Mouse (Mus musculus) embryonic facial prominence, embryonic 13.5 days (tissue): ENCODE results near the gene Ctbs. TPM values are rescaled to one million over a fixed set of nuclear protein-coding genes. Genes with fewer than 3 reads are reported as not detected.

Experiments
- ATAC-seq: fragments of 200-750 bp; cut with Nextera tagmentation; 2 replicates; pipeline ENCODE4 v1.8.0; 2017; ENCODE audit warnings: low read depth; ENCODE audit not compliant: insufficient number of reproducible peaks, insufficient read depth, low FRiP score, low TSS enrichment
- H3K27ac ChIP-seq: fragments of 300-500 bp; sonication (generic); 2 replicates; pipeline ENCODE4 v1.5.1; 2015; ENCODE audit warnings: moderate library complexity, mild to moderate bottlenecking, inconsistent platforms
- H3K27me3 ChIP-seq: fragments of 300-500 bp; sonication (generic); 2 replicates; pipeline ENCODE4 v1.6.1; 2015; ENCODE audit warnings: mild to moderate bottlenecking, inconsistent platforms
- H3K36me3 ChIP-seq: fragments of 300-500 bp; sonication (generic); 2 replicates; pipeline ENCODE4 v1.6.1; 2015; ENCODE audit warnings: mild to moderate bottlenecking, inconsistent platforms
- H3K4me1 ChIP-seq: fragments of 300-500 bp; sonication (generic); 2 replicates; pipeline ENCODE4 v1.6.1; 2015; ENCODE audit warnings: inconsistent platforms
- H3K4me2 ChIP-seq: fragments of 300-500 bp; sonication (generic); 2 replicates; pipeline ENCODE4 v1.6.1; 2015; ENCODE audit warnings: moderate library complexity, mild to moderate bottlenecking, inconsistent platforms
- H3K4me3 ChIP-seq: fragments of 300-500 bp; sonication (generic); 2 replicates; pipeline ENCODE4 v1.5.1; 2015; ENCODE audit warnings: mild to moderate bottlenecking, inconsistent platforms
- H3K9ac ChIP-seq: fragments of 300-500 bp; sonication (generic); 2 replicates; pipeline ENCODE4 v1.6.1; 2015; ENCODE audit warnings: mild to moderate bottlenecking, inconsistent platforms
- H3K9me3 ChIP-seq: fragments of 300-500 bp; sonication (generic); 2 replicates; pipeline ENCODE4 v1.6.1; 2016; ENCODE audit warnings: inconsistent platforms
- WGBS: fragments of 180-500 bp; shearing (Covaris S2); methylation state at CpG from one replicate; pipeline ENCODE4 v1.1.7; 2015; ENCODE audit warnings: mixed read lengths; 5-methylcytosine and 5-hydroxymethylcytosine counted together
- polyA plus RNA-seq: library from polyadenylated mRNA; unstranded; fragments of >200 nt; fragmentation: Nextera tagmentation; extraction: Ambion mirVana; gene quantifications from 2 replicates; pipeline ENCODE4 v1.2.1, GENCODE M21; 2015

Gene Ctbs
- polyA plus RNA-seq, 1 experiment from 2014 or later = 9.6 TPM

- no peaks in the 10 kb centered on the region for H3K9me3 ChIP-seq
- no peak overlapping the region for H3K4me2 ChIP-seq
- H3K27me3 ChIP-seq = no peaks in the 10 kb centered on the region
- no peaks in the 10 kb centered on the region for H3K4me1 ChIP-seq
- H3K9ac ChIP-seq = no peak overlapping the region
- H3K27ac ChIP-seq = no peak overlapping the region
- H3K36me3 ChIP-seq = peaks cover 67% of the 10 kb centered on the region
- no peak for ATAC-seq
- WGBS = 76% methylated on average over 14 of the region's 14 CpGs
- H3K4me3 ChIP-seq = no peak overlapping the region
Measured at GRCm38 (mm10) chr3:146433681-146434350, 15.8 kb upstream of the Ctbs start.

DNA sequence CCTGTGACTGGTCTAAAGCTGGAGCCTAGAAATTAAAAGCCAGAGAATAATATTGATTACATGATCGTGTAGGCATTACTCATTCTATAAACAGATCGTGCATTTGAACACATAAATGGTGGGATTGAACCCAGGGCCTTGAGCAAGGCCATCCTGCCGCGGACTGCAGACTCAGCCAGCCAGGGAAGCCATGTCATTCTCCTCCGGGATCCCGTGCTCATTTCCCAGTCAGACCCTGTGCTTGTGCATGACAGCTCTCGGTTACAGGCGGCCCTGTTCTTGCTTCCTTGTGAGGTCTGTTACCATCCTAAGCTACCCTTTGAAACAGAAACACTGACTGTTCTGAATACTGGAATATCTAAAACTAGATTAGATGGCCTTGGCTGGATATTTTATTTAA is 14.9 kb upstream of the Ctbs start:
- no peak for ATAC-seq
- Histone ChIP-seq H3K9me3 (no peaks in the 10 kb centered on the region), H3K36me3 (peaks cover 64% of the 10 kb centered on the region), H3K27me3 (no peaks in the 10 kb centered on the region), H3K9ac (no peak overlapping the region), H3K4me1 (no peaks in the 10 kb centered on the region), H3K4me2 (no peak overlapping the region), H3K4me3 (no peak overlapping the region), H3K27ac (no peak overlapping the region)
- WGBS = 90% methylated on average over 8 of the region's 8 CpGs

DNA sequence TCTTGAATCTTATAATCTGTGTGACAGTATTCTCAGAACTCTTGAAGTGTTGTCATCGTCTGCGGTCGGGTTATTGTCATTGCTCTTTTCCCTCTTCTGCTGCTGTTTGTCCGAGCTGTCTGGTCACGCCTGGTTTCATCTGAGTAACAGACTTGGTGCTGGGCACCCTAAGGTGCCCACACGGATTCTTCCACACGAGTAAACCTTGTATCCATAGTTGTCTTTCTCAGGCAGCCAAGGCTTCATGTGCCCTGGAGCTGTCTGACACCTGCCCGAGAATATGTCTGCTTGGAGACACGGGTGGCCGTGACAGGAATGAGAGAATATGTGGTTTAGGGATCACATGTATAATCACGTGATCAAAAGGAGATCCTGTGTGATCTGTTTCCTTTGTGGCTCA is 14.1 kb upstream of the Ctbs start:
- H3K27ac ChIP-seq = no peak overlapping the region
- no peak overlapping the region for H3K4me2 ChIP-seq
- no peak for ATAC-seq
- no peak overlapping the region for H3K4me3 ChIP-seq
- 91% methylated on average over 11 of the region's 11 CpGs for WGBS
- H3K4me1 ChIP-seq = peaks cover 4% of the 10 kb centered on the region
- no peak overlapping the region for H3K9ac ChIP-seq
- H3K36me3 ChIP-seq = peaks cover 64% of the 10 kb centered on the region
- no peaks in the 10 kb centered on the region for H3K9me3 ChIP-seq
- H3K27me3 ChIP-seq = no peaks in the 10 kb centered on the region

GRCm38 (mm10) chr3:146436114-146436513 is 13.5 kb upstream of the Ctbs start:
- H3K36me3 ChIP-seq = peaks cover 60% of the 10 kb centered on the region
- H3K9ac ChIP-seq = no peak overlapping the region
- no peaks in the 10 kb centered on the region for H3K9me3 ChIP-seq

GRCm38 (mm10) chr3:146440011-146440410 is 9.6 kb upstream of the Ctbs start:
- no peak overlapping the region for H3K9ac ChIP-seq
- H3K4me3 ChIP-seq = no peak overlapping the region
- peaks cover 38% of the 10 kb centered on the region for H3K36me3 ChIP-seq
- peaks cover 6% of the 10 kb centered on the region for H3K4me1 ChIP-seq
- ATAC-seq = no peak
- H3K9me3 ChIP-seq = no peaks in the 10 kb centered on the region
- no peak overlapping the region for H3K4me2 ChIP-seq
- no peaks in the 10 kb centered on the region for H3K27me3 ChIP-seq
- H3K27ac ChIP-seq = peak overlapping the region; percentile 35; the same call in 1 of the 2 replicates
- WGBS = 87% methylated on average over 12 of the region's 12 CpGs

More at GRCm38 (mm10) chr3:146436114-146436513, 13.5 kb upstream of the Ctbs start:
- WGBS = 89% methylated on average over 8 of the region's 8 CpGs
- Histone ChIP-seq H3K27me3 (no peaks in the 10 kb centered on the region), H3K4me3 (no peak overlapping the region), H3K4me2 (no peak overlapping the region), H3K27ac (no peak overlapping the region), H3K4me1 (peaks cover 6% of the 10 kb centered on the region)
- no peak for ATAC-seq

DNA sequence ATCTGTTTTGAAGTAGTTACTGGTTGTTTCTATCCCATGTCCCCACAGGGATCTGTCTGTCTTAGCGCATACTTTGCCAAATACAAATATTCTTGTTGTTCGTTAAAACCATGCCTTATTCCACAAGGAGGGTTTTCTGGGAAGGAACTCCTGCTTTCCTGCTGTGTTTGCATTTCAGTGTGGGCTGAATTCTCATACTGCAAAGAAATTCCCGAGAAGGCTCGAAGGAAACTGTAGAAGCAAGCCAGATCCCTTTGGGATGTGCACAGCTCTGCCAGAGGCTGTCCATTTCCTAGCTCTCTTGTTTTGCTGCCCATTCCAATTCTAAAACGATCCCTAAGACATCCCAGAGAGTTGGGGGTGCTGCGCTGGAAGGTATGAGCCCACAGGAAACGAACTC is 9.2 kb upstream of the Ctbs start:
- WGBS = 69% methylated on average over 7 of the region's 7 CpGs
- H3K27ac ChIP-seq = peak overlapping the region; percentile 35; the same call in 1 of the 2 replicates
- peaks cover 6% of the 10 kb centered on the region for H3K4me1 ChIP-seq
- peaks cover 38% of the 10 kb centered on the region for H3K36me3 ChIP-seq
- no peaks in the 10 kb centered on the region for H3K27me3 ChIP-seq
- no peak for ATAC-seq
- no peak overlapping the region for H3K4me2 ChIP-seq
- H3K9ac ChIP-seq = 0 out of 2 replicates have a peak overlapping the region, but pooled peaks have one; percentile 21
- no peaks in the 10 kb centered on the region for H3K9me3 ChIP-seq
- H3K4me3 ChIP-seq = no peak overlapping the region

DNA sequence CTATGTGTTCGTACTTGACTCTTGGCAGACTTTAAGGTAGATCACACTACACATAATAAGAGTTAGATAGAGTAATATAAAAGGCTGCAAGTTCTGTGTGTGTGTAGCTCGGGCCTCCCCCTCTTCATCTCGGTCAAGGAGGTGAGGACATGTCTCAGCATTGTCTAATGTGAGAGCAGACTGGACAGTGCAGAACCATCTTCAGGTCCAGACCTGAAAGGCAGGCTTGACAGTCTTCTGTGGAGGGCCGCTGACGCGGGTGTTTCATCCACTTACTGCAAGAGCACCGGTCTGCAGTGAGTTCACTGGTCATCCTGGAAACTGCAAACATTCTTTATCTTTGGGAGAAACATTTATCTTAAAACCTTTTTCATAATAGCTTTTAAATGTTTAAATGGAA is 7.1 kb upstream of the Ctbs start:
- H3K27me3 ChIP-seq = no peaks in the 10 kb centered on the region
- H3K27ac ChIP-seq = no peak overlapping the region
- peaks cover 22% of the 10 kb centered on the region for H3K36me3 ChIP-seq
- no peak overlapping the region for H3K4me2 ChIP-seq
- H3K9ac ChIP-seq = no peak overlapping the region
- no peaks in the 10 kb centered on the region for H3K9me3 ChIP-seq
- ATAC-seq = no peak
- H3K4me1 ChIP-seq = peaks cover 6% of the 10 kb centered on the region
- no peak overlapping the region for H3K4me3 ChIP-seq
- 93% methylated on average over 7 of the region's 7 CpGs for WGBS

DNA sequence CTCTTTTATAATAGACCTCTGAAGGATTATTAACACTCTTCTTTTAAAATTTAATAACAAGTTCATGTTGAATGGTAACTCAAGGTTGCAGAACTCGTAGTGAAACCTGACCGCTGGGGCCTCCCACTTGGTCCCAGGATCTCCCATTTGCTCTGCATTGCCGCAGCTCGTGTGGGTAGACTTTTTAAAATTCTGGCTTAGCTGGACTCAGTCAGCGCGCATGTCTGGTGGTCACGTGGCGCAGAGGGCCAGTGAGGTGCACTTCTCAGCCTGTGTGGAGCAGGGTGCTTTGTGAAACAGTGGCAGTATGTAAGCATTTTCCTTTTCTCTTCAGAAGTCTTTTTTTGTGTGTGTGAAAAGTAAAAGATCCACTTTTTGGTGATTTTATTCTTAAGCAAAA is 6.7 kb upstream of the Ctbs start:
- Histone ChIP-seq H3K4me3 (no peak overlapping the region), H3K36me3 (peaks cover 18% of the 10 kb centered on the region), H3K27me3 (no peaks in the 10 kb centered on the region), H3K9ac (no peak overlapping the region), H3K4me2 (no peak overlapping the region), H3K4me1 (peaks cover 6% of the 10 kb centered on the region), H3K27ac (no peak overlapping the region), H3K9me3 (no peaks in the 10 kb centered on the region)
- no peak for ATAC-seq
- 84% methylated on average over 8 of the region's 8 CpGs for WGBS

DNA sequence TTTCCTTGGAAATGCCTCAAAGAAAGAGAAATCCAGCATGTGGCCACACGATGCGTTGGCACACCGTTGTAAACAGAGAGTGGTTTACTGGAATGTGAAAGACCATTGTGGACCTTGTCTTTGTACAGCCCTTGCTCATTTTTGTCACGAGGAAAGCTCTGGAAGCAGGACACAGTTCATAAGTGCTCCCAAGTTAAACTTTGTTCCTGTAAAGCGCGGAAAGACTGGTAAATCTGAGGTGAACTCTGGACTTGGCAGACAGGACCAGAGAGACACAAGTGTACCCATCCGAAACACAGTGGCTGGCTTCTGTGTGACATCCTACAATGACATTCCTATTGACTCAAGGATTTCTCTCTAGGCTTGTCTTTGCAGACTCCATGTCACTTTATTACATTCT is 6.2 kb upstream of the Ctbs start:
- 87% methylated on average over 7 of the region's 7 CpGs for WGBS
- Histone ChIP-seq H3K9ac (no peak overlapping the region), H3K4me3 (no peak overlapping the region), H3K36me3 (peaks cover 13% of the 10 kb centered on the region), H3K4me2 (no peak overlapping the region), H3K27me3 (no peaks in the 10 kb centered on the region), H3K9me3 (no peaks in the 10 kb centered on the region), H3K27ac (no peak overlapping the region), H3K4me1 (peaks cover 6% of the 10 kb centered on the region)
- no peak for ATAC-seq

DNA sequence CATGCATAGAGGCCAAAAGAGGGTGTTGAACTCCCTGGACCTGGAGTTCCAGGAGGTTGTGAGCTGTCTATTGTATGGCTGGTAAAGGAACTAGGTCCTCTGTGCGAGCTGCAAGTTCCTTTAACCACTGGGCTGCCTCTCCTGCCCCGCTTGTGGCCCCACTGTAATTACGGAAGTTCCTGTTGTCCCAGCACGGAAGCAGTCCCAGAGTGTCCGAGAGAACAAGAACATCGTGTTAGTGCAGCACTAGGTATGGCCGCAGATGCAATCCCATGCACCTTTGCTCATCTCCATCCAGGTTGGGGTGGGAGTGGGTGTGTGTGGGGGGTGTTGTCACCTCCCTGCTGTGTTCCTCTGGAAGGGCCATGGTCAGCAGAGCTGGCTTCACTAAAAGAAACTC is 4.7 kb upstream of the Ctbs start:
- 92% methylated on average over 7 of the region's 7 CpGs for WGBS

GRCm38 (mm10) chr3:146447156-146447555 is 2.4 kb upstream of the Ctbs start:
- Histone ChIP-seq H3K4me3 (no peak overlapping the region), H3K4me2 (no peak overlapping the region), H3K9me3 (no peaks in the 10 kb centered on the region), H3K27me3 (no peaks in the 10 kb centered on the region), H3K36me3 (0 out of 2 replicates have a peak, but pooled peaks cover 4% of the 10 kb centered on the region), H3K27ac (no peak overlapping the region), H3K9ac (no peak overlapping the region), H3K4me1 (peaks cover 8% of the 10 kb centered on the region; the same call in 1 of the 2 replicates)
- 90% methylated on average over 5 of the region's 5 CpGs for whole genome bisulfite sequencing
- ATAC-seq = no peak

More for the DNA sequence above, 4.7 kb upstream of the Ctbs start:
- H3K36me3 ChIP-seq = 0 out of 2 replicates have a peak, but pooled peaks cover 8% of the 10 kb centered on the region
- H3K4me2 ChIP-seq = no peak overlapping the region
- H3K4me3 ChIP-seq = no peak overlapping the region
- no peaks in the 10 kb centered on the region for H3K27me3 ChIP-seq
- H3K27ac ChIP-seq = no peak overlapping the region
- no peak overlapping the region for H3K9ac ChIP-seq
- no peak for ATAC-seq
- no peaks in the 10 kb centered on the region for H3K9me3 ChIP-seq
- H3K4me1 ChIP-seq = peaks cover 7% of the 10 kb centered on the region

DNA sequence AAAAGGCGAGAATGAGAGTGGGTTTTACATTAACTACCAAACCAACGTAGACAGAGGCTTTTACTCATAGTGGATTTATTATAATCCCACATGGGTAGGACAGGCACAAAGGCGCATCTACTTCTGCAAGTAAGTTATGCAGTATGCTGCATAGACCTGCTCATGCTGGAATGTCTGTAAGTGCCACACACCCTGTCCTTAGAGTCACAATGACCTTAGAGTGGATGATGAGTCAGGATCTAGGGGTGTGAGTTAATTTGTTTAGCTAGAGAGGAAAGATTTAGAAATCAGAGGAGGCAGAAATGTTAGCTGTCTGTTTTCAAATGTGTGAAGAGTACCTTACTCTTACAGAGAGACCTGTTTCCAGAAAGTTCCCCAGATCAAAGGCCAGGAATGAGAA is 2.0 kb upstream of the Ctbs start:
- WGBS = 86% methylated on average over 3 of the region's 3 CpGs
- no peak for ATAC-seq
- Histone ChIP-seq H3K4me1 (peaks cover 8% of the 10 kb centered on the region; the same call in 1 of the 2 replicates), H3K4me3 (no peak overlapping the region), H3K4me2 (no peak overlapping the region), H3K9ac (no peak overlapping the region), H3K27me3 (no peaks in the 10 kb centered on the region), H3K9me3 (no peaks in the 10 kb centered on the region), H3K36me3 (0 out of 2 replicates have a peak, but pooled peaks cover 4% of the 10 kb centered on the region), H3K27ac (no peak overlapping the region)
